Mouse (Mus musculus): Measurements from ENCODE around the gene Rgl1. TPM values are rescaled to one million over a fixed set of nuclear protein-coding genes. Genes with fewer than 3 reads are reported as not detected.

Rgl1 gene
- polyA plus RNA-seq, 1 experiment = 0.21 TPM

DNA sequence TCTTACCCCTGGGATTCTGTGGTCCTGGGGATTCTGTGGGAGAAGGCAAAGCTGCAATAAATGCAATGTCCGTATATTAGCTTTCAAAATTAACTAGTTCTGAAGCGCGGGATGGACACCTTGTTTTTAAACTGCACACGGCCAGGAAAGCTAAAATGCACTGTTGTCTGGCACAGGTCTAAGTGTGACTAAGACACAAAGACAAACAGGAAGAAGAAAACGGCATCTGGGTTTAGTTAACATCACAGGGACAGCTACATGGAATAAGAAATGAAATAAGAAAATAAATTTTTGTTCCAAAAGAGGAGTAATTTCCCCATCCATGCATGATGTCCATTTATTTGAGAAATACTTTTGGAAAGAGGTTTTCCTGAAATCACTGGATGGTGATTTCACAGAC, 65.1 kb downstream of the Rgl1 start:
- TF ChIP-seq GATA1 (IDR thresholded peaks at IDR 0.05; ENCODE audit: low read length) = no peak

DNA sequence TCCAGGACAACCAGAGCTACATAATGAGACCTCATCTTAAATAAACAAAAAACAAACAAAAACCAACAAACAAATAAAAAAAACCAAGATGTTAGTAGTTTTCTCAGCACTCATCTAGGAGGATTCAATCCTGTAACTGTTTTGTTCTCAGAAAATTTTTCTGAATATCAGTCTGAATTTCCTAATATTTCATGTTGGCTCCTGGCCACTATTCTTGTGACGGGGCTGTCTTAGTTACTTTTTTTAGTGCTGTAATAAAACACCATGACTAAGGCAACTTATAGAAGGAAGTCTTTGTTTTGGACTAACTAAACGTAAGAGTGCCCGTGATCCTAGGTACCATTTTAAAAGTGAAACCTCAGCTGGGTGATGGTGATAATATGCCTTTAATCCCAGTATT, 68.8 kb downstream of the Rgl1 start:
- TF ChIP-seq GATA1 (IDR thresholded peaks at IDR 0.05; ENCODE audit: low read length) = no peak

GRCm38 (mm10) chr1:152695491-152695890, 70.7 kb downstream of the Rgl1 start:
- TF ChIP-seq GATA1 (IDR thresholded peaks at IDR 0.05; ENCODE audit: low read length) = no peak

DNA sequence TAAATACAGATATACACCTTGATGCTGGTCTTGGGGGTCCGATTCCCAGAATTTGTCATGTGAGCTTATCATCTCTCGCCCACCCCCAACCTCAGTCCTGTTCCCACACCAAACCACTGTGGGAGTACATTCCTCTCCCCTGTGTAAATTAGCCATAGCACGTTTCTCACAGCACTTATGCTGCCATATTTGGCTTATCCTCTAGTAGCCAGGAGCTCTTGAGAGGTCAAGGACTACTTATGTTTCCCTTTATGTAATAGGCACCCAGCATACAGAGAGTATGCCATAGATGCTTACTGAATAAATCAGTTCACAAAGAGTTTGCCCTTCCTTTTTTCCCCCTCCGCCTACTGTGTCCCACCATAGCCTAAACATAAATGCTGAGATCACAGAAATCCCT, 76.2 kb downstream of the Rgl1 start:
- no peak for TF ChIP-seq GATA1 (IDR thresholded peaks at IDR 0.05; ENCODE audit: low read length)

DNA sequence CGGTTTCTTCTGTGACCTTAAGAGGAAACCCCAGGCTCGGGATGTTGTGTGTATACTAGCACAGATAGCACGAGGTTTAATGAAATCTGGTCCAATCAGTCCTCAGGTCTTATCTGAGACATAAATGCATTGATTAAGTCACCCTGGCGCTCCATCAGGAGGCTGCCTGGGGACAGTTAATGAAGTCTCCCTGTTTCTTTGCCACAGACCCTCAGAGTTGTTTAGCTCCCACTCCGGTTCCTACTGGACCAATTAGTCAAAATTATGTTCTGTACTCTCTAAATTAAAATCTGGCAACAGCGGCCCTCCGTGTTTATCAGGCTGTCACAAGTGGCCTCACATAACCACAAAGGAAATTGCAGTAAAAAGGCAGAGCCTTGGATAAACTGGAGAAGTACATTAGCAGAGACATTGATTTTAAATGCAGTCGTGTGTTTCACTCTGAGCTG, 78.4 kb downstream of the Rgl1 start:
- TF ChIP-seq GATA1 (IDR thresholded peaks at IDR 0.05; ENCODE audit: low read length) = no peak

DNA sequence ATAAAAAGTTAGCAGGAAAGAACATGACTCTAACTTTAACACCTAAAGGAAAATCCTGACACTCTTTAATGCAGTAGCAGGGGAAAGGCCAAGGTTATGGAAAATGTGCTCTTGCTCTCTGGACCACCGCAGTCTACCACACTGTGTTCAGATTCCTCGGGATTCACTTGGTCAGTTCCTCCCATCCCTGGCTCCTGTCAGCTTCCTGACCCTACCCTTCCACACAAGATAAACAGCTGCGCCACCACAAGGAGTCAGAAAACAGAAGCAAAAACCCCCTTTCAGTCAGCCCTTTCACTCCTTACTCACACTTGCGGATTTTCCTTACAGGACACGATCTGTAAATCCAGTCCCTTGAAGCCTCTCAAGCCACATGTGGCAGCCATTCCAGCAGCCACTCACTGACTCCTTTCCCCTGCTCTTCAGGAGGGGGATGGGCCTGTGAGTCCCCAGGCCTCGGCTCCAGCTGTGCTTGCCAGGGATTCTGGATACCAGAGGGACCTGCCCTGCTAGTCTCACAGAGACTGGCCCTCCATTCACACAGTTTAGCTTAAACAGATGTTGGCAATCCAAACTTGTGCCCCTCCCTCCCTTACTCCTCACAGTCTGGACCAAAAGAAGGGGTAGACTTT, 78.9 kb downstream of the Rgl1 start:
- TF ChIP-seq GATA1 (IDR thresholded peaks at IDR 0.05; ENCODE audit: low read length) = no peak

- TF ChIP-seq GATA1 (IDR thresholded peaks at IDR 0.05; ENCODE audit: low read length) = no peak
Measured at GRCm38 (mm10) chr1:152685531-152685930, 80.6 kb downstream of the Rgl1 start.

DNA sequence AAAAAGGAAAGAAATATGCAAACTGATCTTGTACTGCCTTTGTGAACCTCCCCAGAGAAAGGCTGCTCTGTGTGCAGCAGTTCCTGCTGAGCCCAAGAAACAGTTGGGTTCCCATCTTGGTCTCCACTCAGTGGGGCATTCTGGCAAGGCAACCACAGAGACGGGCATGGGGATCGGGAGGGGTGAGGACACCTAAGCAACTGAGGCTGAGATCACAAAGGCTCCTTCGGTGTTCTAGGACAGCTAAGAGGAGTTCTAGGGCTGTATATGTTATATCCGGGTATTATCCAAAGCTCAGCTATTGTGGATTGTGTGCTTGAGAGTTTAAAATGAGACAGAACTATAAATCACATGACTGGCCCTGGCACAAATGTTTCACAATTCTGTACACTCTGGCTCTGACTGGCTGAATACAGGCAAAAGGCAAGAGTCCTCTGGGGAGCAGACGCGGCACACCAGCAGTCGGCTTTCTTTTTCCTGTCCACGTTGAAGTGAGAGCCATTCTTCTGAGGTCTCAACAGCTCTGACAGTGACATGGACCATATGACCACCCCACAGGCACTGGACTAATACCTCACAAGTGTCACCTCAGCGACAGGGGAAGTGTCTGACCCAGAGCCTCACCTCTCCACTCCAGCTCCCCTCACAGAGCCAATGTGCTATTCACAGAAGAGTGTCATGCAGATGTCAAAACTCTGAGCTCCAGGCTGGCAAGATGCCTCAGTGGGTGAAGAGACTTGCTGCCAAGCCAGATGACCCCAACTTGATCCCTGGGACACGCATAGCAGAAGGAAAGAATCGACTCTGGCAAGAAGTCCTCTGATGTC, 83.6 kb downstream of the Rgl1 start:
- no peak for TF ChIP-seq GATA1 (IDR thresholded peaks at IDR 0.05; ENCODE audit: low read length)

DNA sequence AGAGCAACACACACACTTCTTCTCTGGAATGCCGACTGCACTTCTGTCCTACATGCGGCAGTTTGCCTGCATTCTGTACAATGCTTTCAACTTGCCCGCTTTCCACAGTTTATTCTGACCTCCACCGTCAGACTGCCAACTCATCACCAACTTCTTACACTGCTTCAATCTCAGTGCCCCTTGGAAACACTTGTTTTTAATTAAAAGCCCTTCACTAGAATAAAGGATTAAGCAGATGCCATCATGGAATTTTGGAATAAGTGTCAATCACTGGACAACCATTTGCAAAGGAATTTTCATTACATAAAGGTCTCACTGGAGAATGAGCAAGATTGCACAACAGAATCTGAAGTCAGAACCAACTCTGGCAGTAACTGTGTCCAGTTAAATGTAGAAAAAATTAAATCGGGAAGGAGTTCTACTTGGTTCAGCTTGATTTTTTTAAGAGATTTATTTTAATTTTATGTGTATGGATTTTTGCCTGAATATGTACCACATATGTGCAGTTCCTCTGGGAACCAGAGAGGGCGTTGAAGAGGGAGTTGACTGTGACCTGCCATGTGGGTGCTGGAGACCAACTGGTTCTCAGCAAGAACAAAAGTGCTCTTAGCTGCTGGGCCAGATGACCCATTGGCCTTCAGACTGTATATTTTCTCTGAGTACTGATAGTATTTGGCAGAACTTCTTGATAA, 84.3 kb downstream of the Rgl1 start:
- no peak for TF ChIP-seq GATA1 (IDR thresholded peaks at IDR 0.05; ENCODE audit: low read length)

DNA sequence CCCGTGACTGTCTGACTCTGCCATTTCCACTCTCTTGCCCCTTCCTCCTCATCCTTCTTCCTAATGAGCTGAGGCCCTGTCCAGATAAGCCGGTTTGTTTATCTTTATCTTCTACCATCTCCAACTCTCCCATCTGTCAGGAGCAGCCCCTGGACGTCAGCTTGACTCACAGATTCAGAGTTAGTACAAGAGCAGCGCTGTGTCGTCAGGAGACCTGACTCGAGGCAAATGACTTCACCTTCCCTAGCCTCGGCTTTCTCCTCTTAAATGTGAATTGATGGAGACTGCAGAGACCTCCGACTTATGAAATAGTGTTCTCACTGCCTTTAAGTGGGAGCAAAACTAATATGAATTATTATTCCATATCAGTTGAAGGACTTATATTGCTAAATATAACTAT, 85.0 kb downstream of the Rgl1 start:
- TF ChIP-seq GATA1 (IDR thresholded peaks at IDR 0.05; ENCODE audit: low read length) = no peak

DNA sequence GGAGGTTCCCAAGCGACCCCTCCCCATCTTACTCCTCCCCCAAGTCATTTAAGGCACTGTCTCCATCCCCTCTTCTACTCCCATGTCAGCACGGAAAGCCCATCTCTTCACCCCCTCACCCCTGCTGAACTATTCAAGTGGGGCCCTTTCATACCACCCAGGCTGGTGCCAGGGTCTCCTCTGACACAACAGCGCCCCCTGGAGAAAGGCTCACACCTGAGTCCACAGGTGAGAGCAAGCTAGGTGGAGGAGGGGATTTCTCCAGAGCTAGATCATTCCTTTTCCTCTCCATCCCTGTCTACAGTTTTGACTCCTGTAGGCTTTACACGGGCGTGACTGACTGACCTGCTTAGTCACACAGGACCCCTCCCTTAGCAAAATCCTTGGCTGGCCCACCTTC, 87.7 kb downstream of the Rgl1 start:
- no peak for TF ChIP-seq GATA1 (IDR thresholded peaks at IDR 0.05; ENCODE audit: low read length)

DNA sequence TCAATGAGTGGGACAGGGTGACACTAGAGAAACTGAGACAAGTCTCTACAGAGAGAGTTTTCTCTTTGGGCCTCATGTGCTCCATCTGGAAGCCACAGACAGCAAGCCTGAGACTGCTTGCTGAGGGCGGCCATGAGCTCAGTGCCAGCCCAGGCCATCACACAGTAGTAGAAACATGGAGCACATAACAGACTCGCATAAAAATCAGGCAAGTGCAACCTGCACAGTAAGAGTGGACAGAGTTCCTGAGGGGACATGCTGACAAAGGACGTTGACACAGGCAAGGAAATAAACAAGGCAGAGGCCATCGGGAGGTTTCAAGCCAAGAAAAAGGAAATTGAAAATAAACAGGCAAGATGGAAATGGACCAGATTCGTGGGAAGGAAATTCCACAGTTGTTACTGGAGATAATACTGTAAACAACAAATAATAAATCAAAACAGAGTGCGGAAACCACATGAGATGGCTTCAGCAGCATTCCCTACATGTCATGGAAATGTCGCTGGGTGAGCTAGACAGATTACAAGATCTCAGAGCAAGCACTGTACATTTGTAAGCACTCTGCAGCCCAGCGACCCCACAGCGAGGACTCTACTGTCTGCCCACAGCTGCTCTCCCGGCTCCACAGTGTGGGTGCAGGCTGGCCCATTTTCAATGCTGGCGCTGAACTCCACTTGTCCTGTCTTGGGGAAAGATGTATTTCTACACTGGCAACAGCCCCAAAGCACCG, 88.5 kb downstream of the Rgl1 start:
- TF ChIP-seq GATA1 (IDR thresholded peaks at IDR 0.05; ENCODE audit: low read length) = no peak

GRCm38 (mm10) chr1:152669446-152670180, 96.5 kb downstream of the Rgl1 start:
- TF ChIP-seq GATA1 (IDR thresholded peaks at IDR 0.05; ENCODE audit: low read length) = no peak

DNA sequence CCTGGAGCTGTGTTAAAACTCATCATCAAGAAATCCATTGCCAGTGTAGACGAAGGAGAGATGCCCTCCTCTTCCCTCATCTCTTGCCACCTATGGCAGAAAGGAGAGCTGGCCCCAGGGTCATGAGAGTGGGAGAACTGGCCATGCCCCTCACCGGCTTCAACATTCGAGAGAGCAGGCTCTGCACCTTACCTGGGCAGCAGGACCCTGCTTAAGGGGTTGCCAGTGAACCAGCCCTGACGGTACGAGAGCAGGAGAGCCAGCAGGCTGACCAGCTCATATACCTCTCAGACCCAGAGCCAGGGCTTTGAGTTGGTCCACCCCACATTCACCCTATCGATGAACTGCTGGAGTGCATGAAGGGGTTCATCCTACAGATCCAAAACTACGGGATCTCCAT, 105.7 kb downstream of the Rgl1 start:
- TF ChIP-seq GATA1 (IDR thresholded peaks at IDR 0.05; ENCODE audit: low read length) = no peak

DNA sequence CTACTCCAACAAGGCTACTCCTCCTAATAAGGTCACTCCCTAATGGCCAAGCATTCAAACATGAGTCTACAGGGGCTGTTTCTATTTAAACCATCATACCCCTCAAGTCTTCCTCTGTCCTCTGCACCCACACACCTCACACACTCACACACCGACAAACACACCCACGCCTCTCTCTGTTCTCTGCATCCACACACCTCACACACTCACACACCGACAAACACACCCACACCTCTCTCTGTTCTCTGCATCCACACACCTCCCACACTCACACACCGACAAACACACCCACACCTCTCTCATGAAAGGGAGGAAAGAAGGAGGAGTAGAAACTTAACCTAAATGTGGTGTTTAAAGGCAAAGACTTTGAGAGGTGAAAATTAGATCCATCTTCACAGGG, 106.2 kb downstream of the Rgl1 start:
- no peak for TF ChIP-seq GATA1 (IDR thresholded peaks at IDR 0.05; ENCODE audit: low read length)
